Mouse (Mus musculus) megakaryocyte progenitor cell, adult 5-6 weeks (primary cell): ENCODE data around the gene Dctn5. TPM values are rescaled to one million over a fixed set of nuclear protein-coding genes. Genes with fewer than 3 reads are reported as not detected.

Experiments
- ATAC-seq: replicated peaks from 2 replicates; pipeline ENCODE4 v1.8.0; 2016; ENCODE audit warnings: mild to moderate bottlenecking, moderate TSS enrichment, inconsistent platforms; ENCODE audit not compliant: poor library complexity
- total RNA-seq, 2 experiments: library from RNA; stranded (forward) in 1 of 2; stranded (reverse) in 1 of 2; fragments of 157-497, 149-512 nt in 1 of 2; fragments of 200-1000 nt in 1 of 2; gene quantifications; 2 replicates each; pipeline versions ENCODE4 v1.2.3 to v1.2.4; 2015 to 2017

Gene Dctn5
- total RNA-seq, 2 experiments from 2014 or later, result 62.8 to 75.4 TPM

DNA sequence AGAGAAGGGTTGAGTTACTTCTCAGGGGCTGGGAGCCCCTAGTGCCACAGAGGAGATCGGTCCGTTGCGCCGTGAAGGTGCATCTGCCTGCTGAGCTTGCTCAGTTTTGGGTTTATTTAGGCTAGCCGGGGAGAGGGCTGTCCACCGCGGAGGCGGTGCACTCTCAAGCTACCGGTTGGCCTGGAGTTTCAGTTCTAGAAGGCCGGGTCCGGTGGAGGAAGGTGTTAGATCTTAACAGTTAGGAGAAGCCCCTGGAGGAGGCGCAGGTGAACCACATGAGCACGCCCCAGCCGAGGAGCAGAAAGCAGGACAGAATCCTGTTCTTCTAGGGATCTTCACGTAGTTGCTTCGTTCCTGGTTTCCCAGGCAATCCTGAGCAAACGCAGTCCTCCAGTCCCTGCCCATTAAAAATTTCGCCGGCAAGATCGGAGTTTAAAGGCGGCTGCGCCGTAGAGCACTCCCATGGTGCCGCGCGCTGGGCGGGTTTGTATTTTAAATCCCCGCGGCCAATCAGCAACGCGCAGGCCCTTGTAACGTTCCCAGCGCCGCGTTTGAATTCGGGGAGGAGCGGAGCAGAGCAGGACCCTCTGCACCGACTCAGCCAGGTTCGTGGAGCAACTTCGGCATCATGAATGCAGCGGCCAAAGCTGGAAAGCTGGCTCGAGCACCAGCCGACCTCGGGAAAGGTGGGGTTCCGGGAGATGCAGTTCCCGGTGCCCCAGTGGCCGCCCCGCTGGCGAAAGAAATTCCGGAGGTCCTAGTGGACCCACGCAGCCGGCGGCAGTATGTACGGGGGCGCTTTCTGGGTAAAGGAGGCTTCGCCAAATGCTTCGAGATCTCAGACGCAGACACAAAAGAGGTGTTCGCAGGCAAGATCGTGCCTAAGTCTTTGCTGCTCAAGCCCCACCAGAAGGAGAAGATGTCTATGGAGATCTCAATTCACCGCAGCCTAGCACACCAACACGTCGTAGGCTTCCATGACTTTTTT lies 26.4 kb downstream of the Dctn5 start, which contains the start of gene Plk1:
Gene Plk1, plus strand, starts transcription at position 525 of the 988 bp plus-strand sequence.
- peak; percentile 81 for ATAC-seq

DNA sequence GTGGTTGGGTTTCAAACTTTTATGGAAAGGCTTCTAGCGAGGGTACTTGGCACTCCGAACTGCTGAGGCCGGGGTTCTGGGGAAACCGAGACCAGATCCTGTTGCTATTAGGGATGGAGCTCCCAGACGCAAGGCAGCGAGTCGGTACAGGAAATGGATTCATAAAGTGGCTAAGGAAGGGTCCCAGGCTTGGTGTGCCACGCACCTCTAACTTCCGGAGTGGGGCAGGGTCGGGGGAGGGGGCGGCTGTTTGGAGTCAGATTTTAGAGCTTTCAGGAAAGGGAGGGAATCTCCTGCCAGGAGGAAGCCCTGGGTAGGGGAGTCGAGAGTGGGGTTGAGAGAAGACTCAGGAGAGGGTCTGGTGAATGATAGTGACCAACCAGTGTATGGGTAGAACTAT lies 27.2 kb downstream of the Dctn5 start:
- ATAC-seq, result no peak

- no peak for ATAC-seq
Measured at GRCm38 (mm10) chr7:122163766-122164165, 30.9 kb downstream of the Dctn5 start.

- no peak for ATAC-seq
Measured at GRCm38 (mm10) chr7:122167203-122167602, 34.4 kb downstream of the Dctn5 start.

DNA sequence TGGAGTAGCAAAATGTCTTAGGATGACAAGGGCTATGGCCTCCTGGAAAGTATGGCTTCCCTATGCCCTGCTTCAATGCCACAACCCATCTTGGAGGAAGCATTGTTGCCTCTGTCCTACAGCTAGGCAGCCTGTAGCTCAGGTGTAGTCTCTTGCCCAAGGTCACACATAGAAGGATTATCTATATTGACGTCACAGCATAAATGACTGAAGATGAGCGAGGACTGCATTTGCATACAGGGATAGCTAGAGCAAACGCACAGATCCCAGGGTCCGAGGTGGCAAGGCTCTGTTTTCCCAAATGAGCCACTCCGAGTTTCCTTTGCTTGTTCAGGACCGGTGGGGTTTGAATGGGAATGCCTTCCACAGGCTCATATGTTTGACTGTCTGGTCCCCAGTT lies 37.9 kb downstream of the Dctn5 start:
- ATAC-seq, result no peak

DNA sequence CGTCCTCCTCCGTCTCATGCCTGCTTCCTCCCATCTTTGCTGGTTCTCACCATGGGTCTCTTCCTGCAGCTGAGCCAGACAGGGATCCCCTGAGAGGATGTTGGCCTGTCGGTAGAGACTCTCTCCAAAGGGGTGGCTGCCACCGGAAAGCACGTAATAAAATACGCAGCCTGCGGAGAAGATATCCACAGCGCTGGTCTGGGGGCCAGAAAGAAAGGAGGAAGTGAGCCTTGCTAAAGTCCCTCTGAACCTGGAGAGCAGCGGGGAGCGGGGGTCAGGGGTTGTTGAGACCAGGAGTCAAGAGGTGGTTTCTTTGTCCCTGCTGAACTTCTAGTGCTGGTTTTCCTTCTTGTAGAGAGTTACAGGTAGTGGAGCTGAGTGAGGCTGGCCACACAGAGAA lies 38.8 kb downstream of the Dctn5 start:
- peak; percentile 58 for ATAC-seq

DNA sequence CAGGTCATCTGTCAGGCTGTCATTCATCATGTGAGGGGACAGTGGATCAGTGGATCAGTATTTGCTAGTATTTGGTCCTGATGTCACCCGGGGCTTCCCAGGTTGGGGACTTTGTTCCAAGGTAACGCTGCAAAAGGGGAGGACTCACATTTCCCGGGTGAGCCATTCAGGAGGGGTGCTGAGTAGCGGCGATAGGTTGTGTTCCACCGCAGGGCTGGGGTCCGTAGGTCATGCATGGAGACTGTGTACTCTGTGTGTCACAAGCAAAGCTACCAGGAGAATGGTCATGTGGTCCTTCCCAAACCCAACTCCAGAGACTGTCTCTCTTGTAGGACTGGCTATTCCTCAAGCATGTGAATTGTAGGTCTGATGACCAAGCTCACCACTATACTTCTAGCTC lies 47.9 kb downstream of the Dctn5 start:
- no peak for ATAC-seq

GRCm38 (mm10) chr7:122184569-122184968 lies 51.7 kb downstream of the Dctn5 start:
- no peak for ATAC-seq

- ATAC-seq, result no peak
Measured at GRCm38 (mm10) chr7:122186043-122186442, 53.2 kb downstream of the Dctn5 start, which contains the start of gene Ern2. TSS of gene Ern2 (minus strand) at chr7:122186207.

DNA sequence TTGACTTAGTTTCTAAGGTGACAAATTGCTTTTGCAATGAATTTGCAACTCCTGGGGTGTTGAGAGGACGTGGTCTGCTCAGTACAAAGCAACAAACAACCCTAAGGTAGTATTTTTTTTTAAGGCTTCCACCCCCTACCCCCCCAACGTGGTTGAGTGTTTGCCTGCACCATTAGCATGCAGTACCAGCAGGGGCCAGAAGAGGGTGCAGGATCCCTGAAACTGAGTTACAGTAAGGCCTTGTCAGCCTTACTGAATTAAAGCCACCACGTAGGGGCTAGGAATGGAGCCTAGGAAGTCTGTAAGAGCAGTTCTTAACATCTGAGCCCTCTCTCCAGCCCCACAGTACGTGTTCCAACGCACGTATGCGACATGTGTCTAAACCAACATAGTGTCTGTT lies 56.6 kb downstream of the Dctn5 start:
- ATAC-seq, result peak; percentile 97

DNA sequence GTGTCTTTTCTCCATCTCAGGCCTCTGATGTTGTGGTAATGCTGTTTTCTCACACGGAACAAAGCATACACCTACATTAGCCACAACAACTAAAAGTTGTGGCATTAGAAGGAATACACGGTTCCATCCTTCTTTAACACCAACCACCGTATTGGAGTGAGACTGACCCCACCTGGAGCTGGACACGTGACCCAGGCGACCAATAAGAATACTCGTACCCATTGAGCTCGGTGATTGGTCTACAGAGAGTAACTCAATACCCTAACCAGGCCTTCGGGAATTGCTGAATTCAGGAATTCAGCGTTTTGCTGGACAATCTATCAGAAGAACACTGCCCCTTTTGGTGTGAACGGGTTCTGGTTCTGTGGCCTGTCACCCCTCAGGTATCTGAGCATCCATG lies 58.3 kb downstream of the Dctn5 start:
- ATAC-seq, result no peak

- ATAC-seq, result no peak
Measured at GRCm38 (mm10) chr7:122193919-122194318, 61.1 kb downstream of the Dctn5 start.

DNA sequence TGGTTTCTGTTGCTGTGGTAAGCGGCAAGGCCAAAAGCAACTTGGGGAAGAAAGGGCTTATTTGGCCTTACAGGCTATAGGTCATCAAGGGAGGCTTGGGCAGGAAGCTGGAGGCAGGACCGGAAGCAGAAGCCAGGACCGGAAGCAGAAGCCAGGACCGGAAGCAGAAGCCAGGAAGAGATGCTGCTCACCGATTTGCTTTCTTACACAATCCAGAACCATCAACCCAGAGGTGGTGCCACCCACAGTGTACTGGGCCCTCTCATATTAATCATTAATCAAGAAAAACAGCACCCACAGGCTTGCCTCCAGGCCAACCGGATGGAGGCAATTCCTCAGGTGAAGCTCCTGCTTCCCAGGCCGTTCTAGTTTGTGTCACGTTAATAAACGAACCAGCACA lies 63.9 kb downstream of the Dctn5 start:
- peak; percentile 21; the same call in 1 of the 2 replicates for ATAC-seq

DNA sequence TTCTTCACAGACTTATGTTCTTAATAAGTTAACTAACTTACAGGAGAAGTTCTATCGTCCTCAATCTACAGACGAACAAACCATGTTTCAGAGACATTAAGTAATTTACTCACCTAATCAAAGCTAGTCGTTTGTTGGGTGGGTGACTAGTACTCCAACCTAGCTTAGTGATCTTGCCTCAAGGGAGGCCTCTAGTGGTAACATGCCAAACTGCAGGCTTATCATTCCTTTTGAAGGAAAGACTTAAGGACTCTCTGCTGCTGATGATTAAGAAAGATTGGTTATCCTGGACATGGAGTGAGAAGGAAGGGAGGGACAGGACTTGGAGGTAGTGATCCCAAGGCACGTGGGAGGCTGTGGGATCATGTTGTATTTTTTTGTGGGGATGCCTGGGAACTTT lies 64.5 kb downstream of the Dctn5 start:
- ATAC-seq, result peak; percentile 85

Other genes starting within 250 kb of the Dctn5 start
- 15.1 and 17.9 TPM in 2 replicates for gene Cog7, start 151.3 kb upstream of the Dctn5 start, total RNA-seq (2015)
- 16.7 and 19.2 TPM in 2 replicates for gene Cog7, start 151.3 kb upstream of the Dctn5 start, total RNA-seq (2017)
- 17.1 and 20.0 TPM in 2 replicates for gene Gga2, start 111.8 kb upstream of the Dctn5 start, total RNA-seq (2015)
- gene Gga2, start 111.8 kb upstream of the Dctn5 start, total RNA-seq (2017), result 19.7 and 21.4 TPM in 2 replicates
- gene Ubfd1, start 65.9 kb upstream of the Dctn5 start, total RNA-seq (2015), result 36.5 and 37.1 TPM in 2 replicates
- gene Ubfd1, start 65.9 kb upstream of the Dctn5 start, total RNA-seq (2017), result 30.7 and 35.9 TPM in 2 replicates
- 4.1 and 5.7 TPM in 2 replicates for gene Ears2, start 65.8 kb upstream of the Dctn5 start, total RNA-seq (2015)
- gene Ears2, start 65.8 kb upstream of the Dctn5 start, total RNA-seq (2017), result 6.6 and 7.7 TPM in 2 replicates
- gene Ndufab1, start 31.2 kb upstream of the Dctn5 start, total RNA-seq (2015), result 277 and 282 TPM in 2 replicates
- 77.0 and 77.4 TPM in 2 replicates for gene Ndufab1, start 31.2 kb upstream of the Dctn5 start, total RNA-seq (2017)
- gene Palb2, start 56 bp upstream of the Dctn5 start, total RNA-seq (2015), result 26.8 and 26.9 TPM in 2 replicates
- gene Palb2, start 56 bp upstream of the Dctn5 start, total RNA-seq (2017), result 21.9 and 22.2 TPM in 2 replicates
- 47.5 and 49.1 TPM in 2 replicates for gene Plk1, start 26.4 kb downstream of the Dctn5 start, total RNA-seq (2015)
- gene Plk1, start 26.4 kb downstream of the Dctn5 start, total RNA-seq (2017), result 41.1 and 45.4 TPM in 2 replicates
- not detected in 2 replicates for gene Ern2, start 53.2 kb downstream of the Dctn5 start, total RNA-seq (2015)
- gene Ern2, start 53.2 kb downstream of the Dctn5 start, total RNA-seq (2017), result not detected in 2 replicates
- not detected in 2 replicates for gene Chp2, start 86.5 kb downstream of the Dctn5 start, total RNA-seq (2015)
- not detected in 2 replicates for gene Chp2, start 86.5 kb downstream of the Dctn5 start, total RNA-seq (2017)
- 34.1 and 39.9 TPM in 2 replicates for gene Prkcb, start 155.7 kb downstream of the Dctn5 start, total RNA-seq (2015)
- 24.8 and 32.6 TPM in 2 replicates for gene Prkcb, start 155.7 kb downstream of the Dctn5 start, total RNA-seq (2017)